Mouse (Mus musculus): Measurements from ENCODE around the gene Suclg2. TPM values are rescaled to one million over a fixed set of nuclear protein-coding genes. Genes with fewer than 3 reads are reported as not detected.

Gene Suclg2
- polyA plus RNA-seq, 1 experiment from 2014 or later, result 55.9 TPM

- no peak for DNase-seq (ENCODE audit: low spot score)
- Histone ChIP-seq H3K36me3 (replicated peaks) (no peaks in the 10 kb centered on the region), H3K4me3 (no peak overlapping the region), H3K27me3 (replicated peaks; ENCODE audit: low read depth, poor library complexity, severe bottlenecking) (no peaks in the 10 kb centered on the region), H3K4me1 (0 out of 2 replicates have a peak, but pooled peaks cover 4% of the 10 kb centered on the region), H3K9me3 (no peaks in the 10 kb centered on the region), H3K27ac (replicated peaks) (no peak overlapping the region)
- WGBS, result 63% methylated on average over 7 of the region's 7 CpGs
Measured at GRCm38 (mm10) chr6:95469521-95469920, 249.1 kb downstream of the Suclg2 start.

- H3K27ac ChIP-seq (replicated peaks), result no peak overlapping the region
- no peak overlapping the region for H3K4me3 ChIP-seq
- H3K27me3 ChIP-seq (replicated peaks; ENCODE audit: low read depth, poor library complexity, severe bottlenecking), result no peaks in the 10 kb centered on the region
- no peaks in the 10 kb centered on the region for H3K36me3 ChIP-seq (replicated peaks)
- H3K9me3 ChIP-seq, result no peaks in the 10 kb centered on the region
- 79% methylated on average over 4 of the region's 4 CpGs for WGBS
- peaks cover 18% of the 10 kb centered on the region for H3K4me1 ChIP-seq
- no peak for DNase-seq (ENCODE audit: low spot score)
Measured at GRCm38 (mm10) chr6:95465322-95465721, 253.3 kb downstream of the Suclg2 start.

- Histone ChIP-seq H3K27ac (replicated peaks) (no peak overlapping the region), H3K9me3 (no peaks in the 10 kb centered on the region), H3K4me1 (peaks cover 13% of the 10 kb centered on the region), H3K27me3 (replicated peaks; ENCODE audit: low read depth, poor library complexity, severe bottlenecking) (no peaks in the 10 kb centered on the region), H3K4me3 (no peak overlapping the region), H3K36me3 (replicated peaks) (no peaks in the 10 kb centered on the region)
- no peak for DNase-seq (ENCODE audit: low spot score)
- WGBS, result 83% methylated on average over 3 of the region's 3 CpGs
Measured at GRCm38 (mm10) chr6:95459372-95459771, 259.2 kb downstream of the Suclg2 start.

- 77% methylated on average over 2 of the region's 2 CpGs for WGBS
- no peaks in the 10 kb centered on the region for H3K9me3 ChIP-seq
- no peak overlapping the region for H3K27ac ChIP-seq (replicated peaks)
- no peak for DNase-seq (ENCODE audit: low spot score)
- no peaks in the 10 kb centered on the region for H3K36me3 ChIP-seq (replicated peaks)
- no peaks in the 10 kb centered on the region for H3K27me3 ChIP-seq (replicated peaks; ENCODE audit: low read depth, poor library complexity, severe bottlenecking)
- H3K4me3 ChIP-seq, result no peak overlapping the region
- H3K4me1 ChIP-seq, result no peaks in the 10 kb centered on the region
Measured at GRCm38 (mm10) chr6:95446151-95446550, 272.4 kb downstream of the Suclg2 start.

- Histone ChIP-seq H3K27me3 (replicated peaks; ENCODE audit: low read depth, poor library complexity, severe bottlenecking) (no peaks in the 10 kb centered on the region), H3K4me1 (no peaks in the 10 kb centered on the region), H3K4me3 (no peak overlapping the region), H3K9me3 (peaks cover 4% of the 10 kb centered on the region; the same call in 1 of the 2 replicates), H3K27ac (replicated peaks) (no peak overlapping the region), H3K36me3 (replicated peaks) (no peaks in the 10 kb centered on the region)
- no peak for DNase-seq (ENCODE audit: low spot score)
- WGBS, result 85% methylated on average over 4 of the region's 4 CpGs
Measured at GRCm38 (mm10) chr6:95445036-95445435, 273.6 kb downstream of the Suclg2 start.

Measured in embryonic facial prominence, embryonic 10.5 days (tissue).